In genomic region chr16:9498301-9498700, GRCm38 (mm10) we compare ENCODE assay signal across 24 mouse cellular contexts.
DNase-seq lines count a peak whose midpoint lies in the region; ATAC-seq lines count a peak whose summit lies in the region.
"Had no signal": no experiment of that assay in that cellular context is flagged by ENCODE, and none has a peak within 500 bp of the region (broad histone marks: within the 10 kb centered on the region; RNA-seq: fewer than 3 reads in every experiment).

No protein-coding gene starts in this region.

- no peak overlapping the region for H3K27ac ChIP-seq in kidney, embryonic 15.5 days
- no peak overlapping the region for H3K27ac ChIP-seq in midbrain, embryonic 15.5 days
- H3K27ac ChIP-seq: embryonic facial prominence, embryonic 13.5 days; embryonic facial prominence, embryonic 15.5 days; forebrain, embryonic 10.5 days; forebrain, embryonic 12.5 days had no signal

- H3K4me1 ChIP-seq in kidney, embryonic 15.5 days, result 0 out of 2 replicates have a peak, but pooled peaks cover 5% of the 10 kb centered on the region
- H3K4me1 ChIP-seq in midbrain, embryonic 15.5 days, result no peaks in the 10 kb centered on the region
- H3K4me1 ChIP-seq: embryonic facial prominence, embryonic 13.5 days; embryonic facial prominence, embryonic 15.5 days; forebrain, embryonic 10.5 days; forebrain, embryonic 12.5 days had no signal

- H3K4me2 ChIP-seq in kidney, embryonic 15.5 days, result no peak overlapping the region
- no peak overlapping the region for H3K4me2 ChIP-seq in midbrain, embryonic 15.5 days
- H3K4me2 ChIP-seq: embryonic facial prominence, embryonic 13.5 days; embryonic facial prominence, embryonic 15.5 days; forebrain, embryonic 12.5 days had no signal

- peak; percentile 13 for DNase-seq in embryo, embryonic 10 days (ENCODE audit: low spot score)
- DNase-seq in embryo, embryonic 9.5 days (ENCODE audit: extremely low spot score), result no peak
- no peak for DNase-seq in kidney, adult 11 months
- DNase-seq in A20 (ENCODE audit: low read depth, low spot score), result peak; percentile 5
- peak; percentile 9 for DNase-seq in embryo, embryonic 11 days
- DNase-seq in layer of hippocampus, adult 8-10 months (ENCODE audit: low spot score in 2 of 2), result no peak
- DNase-seq: adrenal gland, adult 2 months; adrenal gland, postnatal 10 days; adrenal gland, postnatal 25 days; cerebellum, adult 11 months; cerebellum, adult 18-20 months; cerebellum, adult 8-10 months; cerebellum, adult 9-11 months; cerebellum, postnatal 14 days; cerebellum, postnatal 36 days had no signal

- ATAC-seq in kidney, embryonic 15.5 days (replicated peaks; ENCODE audit: low FRiP score), result 0 out of 2 replicates have a peak, but pooled peaks have one; percentile 43
- no peak for ATAC-seq in midbrain, embryonic 15.5 days (replicated peaks)
- ATAC-seq: forebrain, embryonic 14.5 days; forebrain, embryonic 16.5 days had no signal

- H3K4me3 ChIP-seq in kidney, embryonic 15.5 days (replicated peaks), result no peak overlapping the region
- no peak overlapping the region for H3K4me3 ChIP-seq in midbrain, embryonic 15.5 days
- H3K4me3 ChIP-seq: embryonic facial prominence, embryonic 13.5 days; embryonic facial prominence, embryonic 15.5 days; erythroblast, embryonic 14.5 days; forebrain, embryonic 10.5 days; forebrain, embryonic 12.5 days had no signal

- H3K9me3 ChIP-seq in kidney, embryonic 15.5 days (replicated peaks), result no peaks in the 10 kb centered on the region
- H3K9me3 ChIP-seq in midbrain, embryonic 15.5 days, result no peaks in the 10 kb centered on the region
- H3K9me3 ChIP-seq: embryonic facial prominence, embryonic 13.5 days; embryonic facial prominence, embryonic 15.5 days; forebrain, embryonic 10.5 days; forebrain, embryonic 12.5 days had no signal

- WGBS in kidney, embryonic 15.5 days, result 3% methylated on average over 2 of the region's 2 CpGs
- 80% methylated on average over 2 of the region's 2 CpGs for WGBS in midbrain, embryonic 15.5 days

- no peaks in the 10 kb centered on the region for H3K36me3 ChIP-seq in kidney, embryonic 15.5 days
- H3K36me3 ChIP-seq in midbrain, embryonic 15.5 days (replicated peaks), result no peaks in the 10 kb centered on the region
- H3K36me3 ChIP-seq: embryonic facial prominence, embryonic 13.5 days; embryonic facial prominence, embryonic 15.5 days; forebrain, embryonic 10.5 days; forebrain, embryonic 12.5 days had no signal

- H3K27me3 ChIP-seq in kidney, embryonic 15.5 days, result no peaks in the 10 kb centered on the region
- H3K27me3 ChIP-seq in midbrain, embryonic 15.5 days (replicated peaks), result no peaks in the 10 kb centered on the region
- H3K27me3 ChIP-seq: embryonic facial prominence, embryonic 13.5 days; embryonic facial prominence, embryonic 15.5 days; forebrain, embryonic 12.5 days had no signal

- no peak overlapping the region for H3K9ac ChIP-seq in kidney, embryonic 15.5 days
- no peak overlapping the region for H3K9ac ChIP-seq in midbrain, embryonic 15.5 days
- H3K9ac ChIP-seq: embryonic facial prominence, embryonic 13.5 days; embryonic facial prominence, embryonic 15.5 days; forebrain, embryonic 12.5 days had no signal

Comparison
In these comparisons a context has a peak if more than half of its experiments do, and no peak if none do; other contexts are left out.
1. DNase-seq: peak in embryo, embryonic 10 days (single experiment), A20 (single experiment) and embryo, embryonic 11 days (single experiment); none in embryo, embryonic 9.5 days (single experiment), kidney, adult 11 months (single experiment) and layer of hippocampus, adult 8-10 months (0 of 2).